Comparison of ENCODE assay signal across 28 mouse cellular contexts in the genomic region with DNA sequence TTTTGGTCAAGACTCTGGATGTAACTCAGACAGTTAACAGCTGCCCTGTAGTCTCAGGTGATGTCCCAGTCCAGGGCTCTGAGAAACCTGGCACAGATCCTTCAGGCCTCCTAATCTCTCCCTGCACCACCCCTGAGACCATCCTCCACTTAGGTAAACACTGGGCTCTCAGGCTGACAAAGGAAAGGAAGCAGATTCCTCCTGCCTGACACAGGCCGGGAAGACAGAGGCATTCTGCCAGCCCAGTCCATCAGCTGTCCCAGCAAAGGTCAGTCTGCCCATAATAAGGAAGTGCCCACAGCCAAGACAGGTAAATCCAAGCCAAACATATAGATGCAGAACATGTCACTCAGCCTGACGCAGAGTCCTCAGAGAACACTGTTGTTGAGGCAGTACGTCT. TPM values are rescaled to one million over a fixed set of nuclear protein-coding genes. Genes with fewer than 3 reads are reported as not detected.
DNase-seq lines count a peak whose midpoint lies in the region; ATAC-seq and TF ChIP-seq lines count a peak whose summit lies in the region.
"Had no signal": no experiment of that assay in that cellular context is flagged by ENCODE, and none has a peak within 500 bp of the region (broad histone marks: within the 10 kb centered on the region; RNA-seq: fewer than 3 reads in every experiment).

No protein-coding gene starts in this region.

- H3K27me3 ChIP-seq in lung, embryonic 15.5 days: no peaks in the 10 kb centered on the region
- H3K27me3 ChIP-seq in intestine, embryonic 14.5 days (replicated peaks; ENCODE audit: control insufficient read depth, insufficient read depth, low read length): no peaks in the 10 kb centered on the region
- H3K27me3 ChIP-seq: embryonic facial prominence, embryonic 13.5 days; forebrain, embryonic 15.5 days; hindbrain, embryonic 13.5 days; midbrain, embryonic 13.5 days; neural tube, embryonic 12.5 days had no signal

- no peak for ATAC-seq in lung, embryonic 15.5 days (ENCODE audit: borderline replicate concordance, extremely low read depth, low FRiP score, low TSS enrichment)
- peak; percentile 57 for ATAC-seq in intestine, embryonic 14.5 days (replicated peaks; ENCODE audit: low FRiP score, low TSS enrichment, low read depth)
- ATAC-seq: forebrain, embryonic 15.5 days; liver, postnatal 0 days; midbrain, embryonic 13.5 days had no signal

- no peak overlapping the region for H3K4me2 ChIP-seq in lung, embryonic 15.5 days
- no peak overlapping the region for H3K4me2 ChIP-seq in intestine, embryonic 14.5 days (ENCODE audit: low read length)
- H3K4me2 ChIP-seq: embryonic facial prominence, embryonic 13.5 days; forebrain, embryonic 15.5 days; heart, embryonic 11.5 days; hindbrain, embryonic 13.5 days; limb, embryonic 12.5 days; liver, embryonic 11.5 days; midbrain, embryonic 13.5 days; neural tube, embryonic 12.5 days had no signal

- no peaks in the 10 kb centered on the region for H3K9me3 ChIP-seq in lung, embryonic 15.5 days
- H3K9me3 ChIP-seq in intestine, embryonic 14.5 days (ENCODE audit: control insufficient read depth, low read length): no peaks in the 10 kb centered on the region
- H3K9me3 ChIP-seq: embryonic facial prominence, embryonic 13.5 days; forebrain, embryonic 15.5 days; limb, embryonic 12.5 days; neural tube, embryonic 12.5 days had no signal

- peak; percentile 13 for DNase-seq in adrenal gland, postnatal 25 days
- DNase-seq in adrenal gland, postnatal 14 days: no peak
- no peak for DNase-seq in lung, adult 2 months
- no peak for DNase-seq in intestine, embryonic 14.5 days (ENCODE audit: low spot score)
- peak; percentile 35 for DNase-seq in lung, postnatal 36 days
- no peak for DNase-seq in ovary, postnatal 10 days (ENCODE audit: low spot score)
- DNase-seq in urinary bladder, postnatal 10 days (ENCODE audit: low spot score): no peak
- DNase-seq: cerebellum, adult 8-10 months; cerebellum, postnatal 36 days; embryo, embryonic 11 days; gastrocnemius, postnatal 10 days; heart, adult 11 months; heart, postnatal 14 days; liver, postnatal 0 days; right cerebral cortex, adult 18-20 months had no signal

- no peak overlapping the region for H3K4me3 ChIP-seq in lung, embryonic 15.5 days
- no peak overlapping the region for H3K4me3 ChIP-seq in lung, adult 2 months (replicated peaks; ENCODE audit: extremely low read depth, low read depth, low read length)
- no peak overlapping the region for H3K4me3 ChIP-seq in intestine, embryonic 14.5 days (ENCODE audit: low read depth, low read length)
- H3K4me3 ChIP-seq: embryonic facial prominence, embryonic 13.5 days; erythroblast, embryonic 14.5 days; forebrain, embryonic 15.5 days; hindbrain, embryonic 13.5 days; limb, embryonic 12.5 days; midbrain, embryonic 13.5 days; neural tube, embryonic 12.5 days had no signal

- H3K36me3 ChIP-seq in lung, embryonic 15.5 days: no peaks in the 10 kb centered on the region
- no peaks in the 10 kb centered on the region for H3K36me3 ChIP-seq in intestine, embryonic 14.5 days (ENCODE audit: control insufficient read depth, insufficient read depth, low read length)
- H3K36me3 ChIP-seq: embryonic facial prominence, embryonic 13.5 days; forebrain, embryonic 15.5 days; hindbrain, embryonic 13.5 days; limb, embryonic 12.5 days; midbrain, embryonic 13.5 days; neural tube, embryonic 12.5 days had no signal

- H3K4me1 ChIP-seq in lung, embryonic 15.5 days: peaks cover 9% of the 10 kb centered on the region; the same call in 1 of the 2 replicates
- peaks cover 5% of the 10 kb centered on the region; the same call in 1 of the 2 replicates for H3K4me1 ChIP-seq in lung, adult 2 months (ENCODE audit: control insufficient read depth, insufficient read depth, low read length)
- no peaks in the 10 kb centered on the region for H3K4me1 ChIP-seq in intestine, embryonic 14.5 days (replicated peaks; ENCODE audit: control insufficient read depth, insufficient read depth, low read length)
- H3K4me1 ChIP-seq: limb, embryonic 12.5 days had no signal

- no peak overlapping the region for H3K9ac ChIP-seq in lung, embryonic 15.5 days
- no peak overlapping the region for H3K9ac ChIP-seq in intestine, embryonic 14.5 days (ENCODE audit: low read length)
- H3K9ac ChIP-seq: embryonic facial prominence, embryonic 13.5 days; forebrain, embryonic 15.5 days; hindbrain, embryonic 13.5 days; limb, embryonic 12.5 days; liver, postnatal 0 days; midbrain, embryonic 13.5 days; neural tube, embryonic 12.5 days had no signal

- WGBS in lung, embryonic 15.5 days: 46% methylated on average over 3 of the region's 3 CpGs
- 52% methylated on average over 3 of the region's 3 CpGs for WGBS in lung, adult 2 months
- 49% methylated on average over 3 of the region's 3 CpGs for WGBS in intestine, embryonic 14.5 days

- no peak for TF ChIP-seq POLR2A in lung, adult 2 months (IDR thresholded peaks at IDR 0.05; ENCODE audit: borderline replicate concordance, extremely low read depth, low read depth, low read length)

- no peak for TF ChIP-seq CTCF in lung, adult 2 months (IDR thresholded peaks at IDR 0.05; ENCODE audit: insufficient read depth, low read length)

- H3K27ac ChIP-seq in lung, embryonic 15.5 days: peak overlapping the region; percentile 29; the same call in 1 of the 2 replicates
- no peak overlapping the region for H3K27ac ChIP-seq in intestine, embryonic 14.5 days (ENCODE audit: low read depth)
- H3K27ac ChIP-seq: embryonic facial prominence, embryonic 13.5 days; forebrain, embryonic 15.5 days; hindbrain, embryonic 13.5 days; limb, embryonic 12.5 days; midbrain, embryonic 13.5 days; neural tube, embryonic 12.5 days had no signal

RNA-seq across cellular contexts. Expression of gene Calm2, which starts 36.1 kb away (rescaled TPM):
- 525 and 582 TPM in 2 replicates for total RNA-seq in adrenal gland, postnatal 25 days (2021)
- total RNA-seq in adrenal gland, postnatal 14 days (2021): 430 and 435 TPM in 2 replicates
- 942 and 944 TPM in 2 replicates for polyA plus RNA-seq in lung, embryonic 15.5 days (2015; fragmentation: Nextera tagmentation; extraction: Ambion mirVana)
- 38.8 and 85.2 TPM in 2 replicates for polyA plus RNA-seq in lung, adult 2 months (2012; rRNA removed)
- 1,068 and 1,168 TPM in 2 replicates for polyA plus RNA-seq in intestine, embryonic 14.5 days (2014; fragmentation: Nextera tagmentation; extraction: Ambion mirVana)

RNA-seq across cellular contexts. Expression of gene Stpg4, which starts 55.3 kb away (rescaled TPM):
- not detected in 2 replicates for total RNA-seq in adrenal gland, postnatal 25 days (2021)
- total RNA-seq in adrenal gland, postnatal 14 days (2021): not detected in 2 replicates
- not detected in 2 replicates for polyA plus RNA-seq in lung, embryonic 15.5 days (2015; fragmentation: Nextera tagmentation; extraction: Ambion mirVana)
- not detected in 2 replicates for polyA plus RNA-seq in lung, adult 2 months (2012; rRNA removed)
- polyA plus RNA-seq in intestine, embryonic 14.5 days (2014; fragmentation: Nextera tagmentation; extraction: Ambion mirVana): not detected in 2 replicates
- total RNA-seq: gastrocnemius, postnatal 10 days; heart, postnatal 14 days; left cerebral cortex, postnatal 14 days had no signal
- polyA plus RNA-seq: embryonic facial prominence, embryonic 13.5 days; erythroblast, embryonic 14.5 days; forebrain, embryonic 15.5 days; heart, embryonic 11.5 days; hindbrain, embryonic 13.5 days; kidney, embryonic 14.5 days; limb, embryonic 12.5 days; liver, embryonic 11.5 days; liver, postnatal 0 days; midbrain, embryonic 13.5 days; neural tube, embryonic 12.5 days; urinary bladder, adult 2 months had no signal

Comparison
In these comparisons a context has a peak if more than half of its experiments do, and no peak if none do; other contexts are left out.
1. DNase-seq: peak in adrenal gland, postnatal 25 days (single experiment) and lung, postnatal 36 days (single experiment); none in adrenal gland, postnatal 14 days (single experiment), lung, adult 2 months (single experiment), intestine, embryonic 14.5 days (single experiment), ovary, postnatal 10 days (single experiment) and urinary bladder, postnatal 10 days (single experiment).
2. RNA of gene Calm2, which starts 36.1 kb away (polyA plus RNA-seq): 1,068 to 1,168 TPM in intestine, embryonic 14.5 days and 942 to 944 TPM in lung, embryonic 15.5 days; 38.8 to 85.2 TPM in lung, adult 2 months; every median in the first group is over 10 times any median in the second.